Mouse (Mus musculus): ENCODE data around the gene Vmn2r84. TPM values are rescaled to one million over a fixed set of nuclear protein-coding genes. Genes with fewer than 3 reads are reported as not detected.

Gene Vmn2r84
- total and polyA plus RNA-seq, 3 experiments: 0.01 TPM; not detected in 2

- peaks cover 5 to 7% of the 10 kb centered on the region in 2 experiments; a peak in 2 of 4 replicates for H3K4me1 ChIP-seq (ENCODE audit: control insufficient read depth in 1 of 2, insufficient read depth in 2 of 2, low read length in 2 of 2)
- no peaks in the 10 kb centered on the region for H3K79me2 ChIP-seq (ENCODE audit: control insufficient read depth, insufficient read depth, low read length, poor library complexity)
- no peaks in the 10 kb centered on the region for H3K27me3 ChIP-seq (ENCODE audit: control insufficient read depth in 1 of 2, insufficient read depth in 2 of 2, low read length in 2 of 2)
- no peaks in the 10 kb centered on the region for H3K9me3 ChIP-seq (replicated peaks; ENCODE audit: insufficient read depth, low read length)
- H3K4me3 ChIP-seq (ENCODE audit: control insufficient read depth in 1 of 2, insufficient read depth in 1 of 2, low read depth in 2 of 2, low read length in 2 of 2): no peak overlapping the region
- no peak overlapping the region for H3K9ac ChIP-seq (ENCODE audit: control insufficient read depth, low read depth, low read length, poor library complexity, severe bottlenecking)
- TF ChIP-seq SIN3A (IDR thresholded peaks at IDR 0.05; ENCODE audit: low read length) (peak; percentile 39), MYC (IDR thresholded peaks at IDR 0.05; ENCODE audit: low read depth, low read length) (no peak), TCF12 (IDR thresholded peaks at IDR 0.05; ENCODE audit: low read depth, low read length) (peak; percentile 79), ZNF384 (IDR thresholded peaks at IDR 0.05; ENCODE audit: low read depth, low read length) (no peak), RAD21 (IDR thresholded peaks at IDR 0.05; ENCODE audit: low read depth, low read length) (no peak), HCFC1 (IDR thresholded peaks at IDR 0.05; ENCODE audit: low read depth, low read length) (no peak), JUND (IDR thresholded peaks at IDR 0.05; ENCODE audit: low read depth, low read length) (no peak), MXI1 (IDR thresholded peaks at IDR 0.05; ENCODE audit: low read depth, low read length) (0 out of 2 replicates have a peak, but pooled peaks have one; percentile 37), NRF1 (IDR thresholded peaks at IDR 0.05; ENCODE audit: insufficient read depth, low read depth, low read length, poor library complexity, severe bottlenecking) (no peak), GATA1 (IDR thresholded peaks at IDR 0.05; ENCODE audit: low read depth, low read length) (peak; percentile 75), EP300 (IDR thresholded peaks at IDR 0.05; ENCODE audit: low read depth in 1 of 2, low read length in 2 of 2) (peak; percentile 74 to 82), RCOR1 (IDR thresholded peaks at IDR 0.05; ENCODE audit: low read depth, low read length) (0 out of 2 replicates have a peak, but pooled peaks have one; percentile 40), ETS1 (IDR thresholded peaks at IDR 0.05; ENCODE audit: low read depth, low read length) (peak; percentile 86), TAL1 (IDR thresholded peaks at IDR 0.05; ENCODE audit: low read length) (peak; percentile 72)
- peaks cover 0 to 11% of the 10 kb centered on the region in 2 experiments; a peak in 2 of 4 replicates for H3K36me3 ChIP-seq (ENCODE audit: control insufficient read depth in 1 of 2, insufficient read depth in 2 of 2, low read length in 2 of 2)
- DNase-seq (ENCODE audit: low read depth, low spot score): peak; percentile 83
- peak overlapping the region; percentile 15; the same call in 1 of the 2 replicates for H3K27ac ChIP-seq (ENCODE audit: control insufficient read depth, low read depth, low read length)
Measured at GRCm38 (mm10) chr10:130372491-130373173, 21.5 kb downstream of the Vmn2r84 start.

GRCm38 (mm10) chr10:130371644-130372043 lies 22.5 kb downstream of the Vmn2r84 start:
- H3K4me3 ChIP-seq (ENCODE audit: control insufficient read depth in 1 of 2, insufficient read depth in 1 of 2, low read depth in 2 of 2, low read length in 2 of 2): no peak overlapping the region
- H3K4me1 ChIP-seq (ENCODE audit: control insufficient read depth in 1 of 2, insufficient read depth in 2 of 2, low read length in 2 of 2): peaks cover 5 to 7% of the 10 kb centered on the region in 2 experiments; a peak in 2 of 4 replicates
- no peaks in the 10 kb centered on the region for H3K27me3 ChIP-seq (ENCODE audit: control insufficient read depth in 1 of 2, insufficient read depth in 2 of 2, low read length in 2 of 2)
- H3K36me3 ChIP-seq (ENCODE audit: control insufficient read depth in 1 of 2, insufficient read depth in 2 of 2, low read length in 2 of 2): peaks cover 0 to 11% of the 10 kb centered on the region in 2 experiments; a peak in 2 of 4 replicates
- no peak for DNase-seq (ENCODE audit: low read depth, low spot score)
- no peak overlapping the region for H3K27ac ChIP-seq (ENCODE audit: control insufficient read depth, low read depth, low read length)
- no peaks in the 10 kb centered on the region for H3K79me2 ChIP-seq (ENCODE audit: control insufficient read depth, insufficient read depth, low read length, poor library complexity)
- no peaks in the 10 kb centered on the region for H3K9me3 ChIP-seq (replicated peaks; ENCODE audit: insufficient read depth, low read length)
- TF ChIP-seq ZNF384 (IDR thresholded peaks at IDR 0.05; ENCODE audit: low read depth, low read length): no peak
- no peak for TF ChIP-seq MEF2A (IDR thresholded peaks at IDR 0.05; ENCODE audit: extremely low read depth, insufficient replicate concordance, low read depth, low read length, poor library complexity, severe bottlenecking)
- TF ChIP-seq MAFK (IDR thresholded peaks at IDR 0.05; ENCODE audit: borderline replicate concordance, low read depth, low read length): no peak
- TF ChIP-seq TBP (IDR thresholded peaks at IDR 0.05; ENCODE audit: low read depth, low read length): no peak
- no peak overlapping the region for H3K9ac ChIP-seq (ENCODE audit: control insufficient read depth, low read depth, low read length, poor library complexity, severe bottlenecking)
